Mouse (Mus musculus) thymus, postnatal 25 days (tissue): ENCODE measurements around the gene Gm17545.

Experiments
- DNase-seq: peaks from one replicate; pipeline ENCODE4 v3.0.0; 2022

Gene Gm17545

DNA sequence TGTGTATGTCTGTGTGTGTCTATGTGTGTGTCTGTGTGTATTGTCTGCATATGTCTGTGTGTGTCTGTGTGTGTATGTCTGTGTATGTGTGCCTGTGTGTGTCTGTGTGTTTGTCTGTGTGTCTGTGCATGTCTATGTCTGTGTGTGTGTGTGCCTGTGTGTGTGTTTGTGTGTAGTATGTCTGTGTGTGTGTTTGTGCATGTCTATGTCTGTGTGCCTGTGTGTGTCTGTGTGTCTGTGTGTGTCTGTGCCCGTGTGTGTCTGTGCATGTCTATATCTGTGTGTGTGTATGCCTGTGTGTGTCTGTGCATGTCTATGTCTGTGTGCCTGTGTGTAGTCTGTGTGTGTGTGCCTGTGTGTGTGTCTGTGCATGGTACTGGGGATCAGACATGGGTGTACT, 9.0 kb upstream of the Gm17545 start:
- DNase-seq: no peak

DNA sequence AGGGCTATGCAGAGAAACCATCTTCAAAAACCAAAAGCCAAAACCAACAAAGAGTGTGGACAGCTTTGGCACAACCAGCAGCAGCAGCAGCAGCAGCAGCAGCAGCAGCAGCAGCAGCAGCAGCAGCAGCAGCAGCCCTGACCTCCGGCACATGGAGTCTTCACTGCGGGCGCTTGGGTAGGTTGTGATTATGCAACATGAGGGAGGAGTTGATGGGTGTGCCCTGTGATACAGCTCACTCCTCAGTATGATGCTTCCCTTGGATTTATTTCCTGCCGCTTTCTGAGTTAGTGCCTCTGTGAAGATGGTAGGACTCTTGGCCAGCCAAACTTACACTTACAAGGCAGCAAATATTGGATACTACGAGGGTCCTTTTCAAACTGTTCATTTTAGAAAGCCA, 6.9 kb upstream of the Gm17545 start:
- no peak for DNase-seq

DNA sequence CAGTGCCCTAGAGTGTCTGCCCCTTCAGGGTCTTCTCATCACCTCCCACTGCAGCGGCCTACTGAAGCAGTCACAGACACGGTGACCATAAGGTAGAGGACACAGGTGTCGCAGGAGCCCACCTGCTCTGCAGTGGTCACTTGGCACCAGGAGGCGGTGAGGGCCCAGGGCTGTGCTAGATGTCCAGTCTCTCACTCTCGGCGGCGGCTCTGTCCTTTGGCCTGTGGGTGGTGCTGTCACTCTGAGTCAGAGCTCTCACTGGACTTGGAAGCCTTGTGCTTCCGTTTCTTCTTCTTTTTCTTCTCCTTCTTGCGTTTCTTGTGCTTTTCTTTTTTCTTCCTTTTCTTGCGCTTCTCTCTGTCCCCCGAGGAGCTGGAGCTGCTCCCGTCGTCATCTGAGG, 5.7 kb upstream of the Gm17545 start:
- no peak for DNase-seq

DNA sequence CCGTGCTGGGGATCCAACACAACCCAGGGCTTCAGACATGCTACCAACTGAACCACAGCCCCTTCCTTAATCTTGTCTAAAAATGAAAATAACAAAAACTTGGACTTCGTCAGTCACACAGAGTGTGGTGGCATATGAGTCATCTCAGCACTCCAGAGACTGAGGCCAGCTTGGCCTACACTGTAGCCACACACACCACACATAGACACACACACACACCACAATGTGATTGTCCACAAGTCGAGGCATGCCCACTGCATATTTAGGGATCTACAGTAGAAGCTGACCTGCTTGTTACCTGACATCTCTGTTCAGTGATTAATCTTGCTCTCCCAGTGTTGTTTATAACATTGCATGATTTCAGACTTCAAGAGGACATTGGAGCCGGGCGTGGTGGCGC, 4.9 kb upstream of the Gm17545 start:
- no peak for DNase-seq

DNA sequence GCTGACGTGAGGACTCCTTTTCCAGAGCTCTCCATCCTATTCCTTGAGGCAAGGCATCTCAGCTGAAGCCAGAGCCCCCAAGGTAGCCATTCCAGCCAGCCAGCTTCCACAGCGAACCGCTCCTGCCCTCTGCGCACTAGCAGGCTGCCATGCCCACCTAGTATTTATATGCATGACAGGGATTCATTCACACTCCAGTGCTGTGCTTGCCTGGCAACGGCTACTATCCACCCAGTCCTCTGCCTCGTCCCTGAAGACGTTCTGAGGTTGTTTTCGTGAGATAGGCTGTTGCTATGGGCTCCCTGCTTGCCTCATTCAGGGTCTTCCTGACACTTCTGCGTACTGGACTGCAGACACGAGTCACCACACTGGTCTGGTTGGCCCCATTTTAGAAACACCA, 1.4 kb upstream of the Gm17545 start:
- DNase-seq: no peak

DNA sequence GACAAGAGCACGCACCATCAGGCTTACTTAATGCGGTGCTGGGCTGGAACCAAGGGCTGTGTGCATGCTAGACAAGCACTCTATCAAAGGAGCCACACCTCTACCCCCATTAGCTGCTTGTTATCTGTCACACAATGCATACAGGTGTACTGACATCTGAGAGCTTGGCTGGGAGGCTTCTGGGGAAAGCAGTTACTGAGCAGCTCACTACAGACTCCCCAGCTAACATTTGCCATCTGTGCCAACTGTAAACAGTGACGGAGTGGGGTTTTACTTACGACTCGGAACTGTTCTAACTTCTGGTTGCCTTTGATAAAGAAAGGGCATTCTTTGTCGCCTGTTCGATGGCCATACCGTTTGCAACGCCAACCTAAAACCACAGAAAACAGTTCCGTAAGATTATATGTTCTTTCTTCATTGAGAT, 577 bp upstream of the Gm17545 start:
- DNase-seq: no peak

DNA sequence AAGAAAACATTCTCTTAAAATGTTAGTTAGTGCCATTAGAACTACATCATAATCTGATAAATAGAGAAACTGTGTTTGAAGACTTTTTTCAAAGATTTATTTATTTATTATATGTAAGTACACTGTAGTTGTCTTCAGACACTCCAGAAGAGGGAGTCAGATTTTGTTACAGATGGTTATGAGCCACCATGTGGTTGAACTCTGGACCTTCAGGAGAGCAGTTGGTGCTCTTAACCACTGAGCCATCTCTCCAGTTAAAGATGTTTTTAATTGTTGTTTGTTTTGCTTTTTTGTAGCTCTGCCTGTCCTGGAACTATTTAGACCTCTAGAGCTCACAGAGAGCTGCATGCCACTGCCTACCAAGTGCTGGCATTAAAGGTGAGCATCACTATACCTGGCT, 951 bp downstream of the Gm17545 start:
- no peak for DNase-seq

DNA sequence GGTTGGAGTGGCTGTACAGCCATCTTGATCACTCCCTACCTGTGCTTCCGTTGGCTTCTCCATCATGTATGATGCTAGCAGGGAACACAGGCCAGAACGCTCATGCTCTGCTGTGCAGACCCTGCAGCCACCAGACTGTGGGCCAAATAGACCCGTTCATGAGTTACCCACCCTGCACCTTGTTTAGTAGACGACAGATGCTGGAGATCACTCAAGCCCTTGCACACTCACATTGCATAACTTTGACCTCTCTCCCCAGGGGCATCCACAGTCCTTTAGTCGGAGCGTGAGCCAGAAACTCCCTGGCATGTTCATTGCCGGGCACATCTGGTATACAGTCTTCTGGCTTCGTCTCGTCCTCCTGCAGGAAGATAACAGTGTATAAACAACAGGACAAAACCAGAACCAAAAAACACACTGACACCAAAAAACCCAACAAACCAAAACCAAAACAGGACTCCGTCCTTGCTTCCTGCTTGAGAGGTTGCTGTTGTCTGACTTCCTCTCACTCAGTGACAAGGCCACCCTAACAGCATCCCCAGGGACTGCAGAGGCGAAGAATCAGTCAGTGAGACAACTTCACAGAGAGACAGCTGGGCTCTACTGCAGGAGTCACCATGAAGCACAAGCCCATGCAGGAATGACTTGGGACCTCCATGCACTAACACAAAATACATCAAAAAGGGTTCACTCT, 3.2 kb downstream of the Gm17545 start:
- no peak for DNase-seq

DNA sequence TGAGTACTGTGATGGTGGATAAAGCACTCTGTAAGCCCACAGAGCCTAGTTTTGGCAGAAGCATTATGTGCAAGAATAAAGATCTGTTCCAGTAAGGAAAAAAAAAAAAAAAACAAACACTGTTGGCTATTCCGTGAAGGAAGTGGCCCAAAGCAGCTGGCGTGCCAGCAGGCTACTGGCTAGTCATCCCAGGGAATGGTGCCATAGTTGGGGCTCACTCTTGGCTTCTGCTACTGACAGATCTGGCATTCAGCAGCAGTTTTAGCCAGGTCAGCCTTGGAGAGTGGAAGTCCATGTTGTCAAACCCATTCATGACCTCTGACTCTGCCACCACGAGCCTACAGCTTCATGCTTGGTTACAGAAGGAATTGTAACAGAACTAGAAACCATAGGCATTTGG, 7.9 kb downstream of the Gm17545 start:
- no peak for DNase-seq

DNA sequence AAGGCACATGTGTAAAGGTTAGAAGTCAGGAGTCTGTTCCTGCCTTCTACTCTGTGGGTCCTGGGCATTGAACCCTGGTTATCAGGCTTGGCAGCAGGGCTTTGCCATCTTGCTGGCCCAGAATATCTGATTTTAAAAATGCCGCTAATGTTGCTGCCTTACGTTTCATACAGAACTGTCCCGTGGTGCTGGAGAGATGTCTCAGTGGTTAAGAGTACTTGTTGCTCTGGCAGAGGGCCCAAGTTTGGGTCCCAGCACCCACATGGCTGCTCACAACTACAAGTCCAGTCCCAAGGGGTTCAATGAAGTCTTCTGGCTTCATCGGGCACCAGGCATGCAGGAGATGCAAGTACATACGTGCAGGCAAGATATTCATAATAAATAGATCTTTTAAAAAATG, 12.1 kb downstream of the Gm17545 start:
- DNase-seq: no peak

DNA sequence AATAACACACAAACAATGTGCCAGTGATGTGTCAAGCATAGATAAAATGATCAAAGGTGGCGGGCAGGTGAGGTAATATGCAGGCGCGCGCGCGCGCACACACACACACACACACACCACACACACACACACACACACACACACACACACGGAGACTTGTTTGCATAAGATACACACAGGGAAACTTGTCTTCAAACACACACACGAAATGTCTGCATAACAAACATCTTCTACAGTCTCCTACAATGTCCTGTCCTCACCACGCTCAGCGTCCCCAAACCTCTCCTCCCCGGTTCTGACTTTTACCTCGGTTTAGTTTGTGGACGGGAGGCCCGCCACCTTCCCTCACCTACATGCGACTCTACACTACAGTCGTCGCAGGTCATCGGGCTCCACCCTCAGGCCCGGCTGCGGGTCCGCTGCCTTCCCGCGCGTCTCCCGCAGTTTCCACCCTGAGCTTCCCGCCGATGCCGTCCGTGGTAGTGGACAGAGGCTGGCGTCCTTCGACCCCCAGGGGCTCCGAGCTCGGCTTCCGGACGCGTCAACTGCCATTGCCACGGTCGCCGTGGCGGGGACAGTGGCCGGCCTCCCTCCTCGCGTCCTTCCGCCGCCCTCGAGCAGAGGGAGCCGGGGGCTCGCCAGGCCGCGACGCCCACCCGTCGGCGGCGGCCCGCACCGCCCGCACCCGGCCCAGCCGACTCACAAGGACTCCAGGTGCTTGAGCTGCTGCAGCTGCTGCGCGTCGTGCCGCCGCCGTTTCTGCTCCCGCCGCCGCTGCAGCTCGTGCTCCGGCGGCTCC, 13.5 kb downstream of the Gm17545 start:
- peak; percentile 57 for DNase-seq

DNA sequence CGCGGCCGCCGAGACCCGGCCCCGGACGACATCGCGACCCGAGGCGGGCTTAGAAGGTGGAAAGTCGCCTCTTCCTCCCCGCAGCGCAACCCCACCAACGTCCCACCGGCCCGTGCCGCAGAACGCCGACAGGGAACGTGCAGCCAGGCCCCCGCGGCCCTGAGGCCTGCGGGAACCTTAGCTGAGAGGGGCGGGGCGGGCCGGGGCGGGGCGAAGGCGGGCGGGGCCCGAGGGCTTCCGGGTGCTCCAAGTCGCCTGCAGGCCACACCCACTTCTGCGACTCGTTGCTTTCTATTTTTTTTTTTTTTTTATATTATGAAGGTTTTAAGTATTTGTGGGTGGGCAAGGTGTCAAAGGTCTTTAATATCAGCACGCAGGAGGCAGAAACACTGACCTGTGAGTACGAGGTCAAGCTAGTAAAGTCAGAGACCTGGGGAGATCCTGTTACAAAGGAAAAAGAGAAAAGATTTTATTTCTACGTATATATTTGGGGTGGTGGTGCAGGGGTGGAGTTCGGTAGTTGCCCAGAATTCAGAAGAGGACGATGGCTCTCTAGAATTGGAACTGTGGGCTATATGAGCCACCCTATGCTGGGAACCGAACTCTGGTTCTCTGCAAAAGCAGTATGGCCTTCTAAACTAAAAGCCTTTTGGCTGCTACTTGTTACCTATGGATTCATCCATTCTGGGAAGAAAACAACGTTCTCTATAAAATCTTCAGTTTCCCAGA, 14.2 kb downstream of the Gm17545 start:
- DNase-seq: peak; percentile 75

DNA sequence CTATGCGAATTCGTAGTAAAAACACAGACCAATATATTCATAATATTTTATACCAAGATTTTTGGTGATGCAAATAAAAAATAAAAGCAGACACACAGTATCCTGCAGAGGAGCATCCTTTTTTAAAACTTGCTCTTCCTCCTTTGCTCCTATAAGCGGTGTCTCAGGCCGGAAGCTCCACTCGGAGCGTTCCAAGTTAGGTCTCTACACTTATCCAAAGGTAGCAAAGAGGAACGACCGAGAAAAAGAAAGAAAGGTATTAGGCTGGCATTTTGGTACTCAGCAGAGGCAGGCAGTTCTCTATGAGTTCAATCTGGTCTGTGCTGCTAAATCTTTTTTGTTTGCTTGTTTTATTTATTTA, 14.8 kb downstream of the Gm17545 start:
- DNase-seq: no peak

DNA sequence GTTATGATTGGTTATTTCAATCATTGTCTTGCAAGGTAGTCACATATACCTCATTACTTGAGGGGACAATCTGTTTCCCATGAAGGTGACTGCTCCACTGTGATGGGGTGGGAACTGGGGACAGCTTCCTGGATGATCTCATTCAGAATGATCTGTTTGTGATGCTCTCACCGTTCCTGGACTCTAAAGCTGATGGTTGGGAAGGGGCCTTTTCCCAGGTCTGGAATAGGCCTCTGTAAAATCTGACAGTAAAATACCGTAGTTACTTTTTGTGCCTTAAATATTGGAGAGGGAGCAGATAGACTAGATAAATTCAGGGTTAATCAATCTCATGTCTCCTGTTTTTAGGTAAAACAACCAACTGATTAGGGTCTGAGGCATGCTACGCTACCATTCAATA, 15.6 kb downstream of the Gm17545 start, which contains the start of gene Rp9:
Gene Rp9, minus strand, starts transcription at position 101 of the 400 bp plus-strand sequence.
- no peak for DNase-seq

DNA sequence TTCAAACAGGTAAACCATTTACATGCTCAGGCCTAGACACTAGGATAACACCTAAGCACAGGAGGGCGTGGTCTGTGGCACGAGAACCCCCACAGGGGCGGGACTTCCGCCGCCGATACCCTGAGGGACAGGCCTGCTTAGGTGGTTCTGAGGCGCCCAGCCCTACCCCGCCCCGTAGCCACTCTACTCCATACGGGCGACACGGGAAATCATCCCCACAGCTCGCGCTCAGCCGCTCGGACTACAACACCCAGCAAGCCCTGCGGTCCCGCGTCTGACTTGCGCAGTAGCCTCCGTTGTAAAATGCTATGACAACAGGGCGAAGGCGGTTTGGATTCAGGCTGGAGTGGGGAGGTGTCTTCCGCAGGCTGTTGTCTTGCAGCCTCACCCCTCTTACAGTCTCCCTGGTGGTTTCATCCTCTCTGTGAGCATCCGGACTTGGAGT, 21.4 kb downstream of the Gm17545 start, which contains the start of gene Bbs9:
Gene Bbs9, plus strand, starts transcription at position 292 of the 445 bp plus-strand sequence.
- peak; percentile 96 for DNase-seq

DNA sequence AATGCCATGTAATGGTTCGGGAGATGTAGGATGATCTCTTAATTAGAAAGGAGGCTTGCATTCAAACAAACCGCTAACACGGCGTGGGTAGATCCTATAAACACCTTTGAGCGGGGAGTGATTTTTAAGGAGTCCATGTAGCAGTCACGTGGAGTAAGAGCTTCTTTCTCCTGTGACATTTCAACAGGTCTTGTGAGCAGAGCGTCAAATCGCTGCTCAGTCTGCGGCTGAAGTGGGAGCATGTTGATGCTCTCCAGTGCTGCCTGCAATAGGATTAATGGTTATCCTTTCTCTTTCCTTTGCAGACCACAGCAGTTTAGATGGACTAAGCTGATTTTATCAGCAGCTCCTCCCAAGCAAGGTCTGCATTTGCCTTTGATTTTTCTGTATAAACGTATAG, 22.2 kb downstream of the Gm17545 start:
- peak; percentile 6 for DNase-seq

DNA sequence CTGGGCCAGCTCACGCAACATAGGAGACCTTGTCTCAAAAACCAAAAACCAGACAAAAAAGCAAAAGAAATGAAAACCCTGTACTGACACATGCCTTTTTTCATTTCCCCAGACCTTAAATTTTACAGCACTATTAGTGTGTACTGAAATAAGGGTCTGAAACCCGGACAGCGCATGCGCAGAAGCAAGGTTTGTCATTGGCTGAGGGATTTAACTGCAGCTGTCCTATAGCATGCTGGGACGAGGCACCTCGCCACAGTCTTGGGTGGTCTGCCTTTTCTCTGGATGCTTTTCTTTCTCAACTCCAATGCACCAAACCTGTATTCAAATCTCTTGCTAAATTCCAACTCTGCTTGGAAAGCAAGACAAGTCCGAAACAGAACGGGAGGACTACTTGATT, 24.9 kb downstream of the Gm17545 start:
- no peak for DNase-seq

DNA sequence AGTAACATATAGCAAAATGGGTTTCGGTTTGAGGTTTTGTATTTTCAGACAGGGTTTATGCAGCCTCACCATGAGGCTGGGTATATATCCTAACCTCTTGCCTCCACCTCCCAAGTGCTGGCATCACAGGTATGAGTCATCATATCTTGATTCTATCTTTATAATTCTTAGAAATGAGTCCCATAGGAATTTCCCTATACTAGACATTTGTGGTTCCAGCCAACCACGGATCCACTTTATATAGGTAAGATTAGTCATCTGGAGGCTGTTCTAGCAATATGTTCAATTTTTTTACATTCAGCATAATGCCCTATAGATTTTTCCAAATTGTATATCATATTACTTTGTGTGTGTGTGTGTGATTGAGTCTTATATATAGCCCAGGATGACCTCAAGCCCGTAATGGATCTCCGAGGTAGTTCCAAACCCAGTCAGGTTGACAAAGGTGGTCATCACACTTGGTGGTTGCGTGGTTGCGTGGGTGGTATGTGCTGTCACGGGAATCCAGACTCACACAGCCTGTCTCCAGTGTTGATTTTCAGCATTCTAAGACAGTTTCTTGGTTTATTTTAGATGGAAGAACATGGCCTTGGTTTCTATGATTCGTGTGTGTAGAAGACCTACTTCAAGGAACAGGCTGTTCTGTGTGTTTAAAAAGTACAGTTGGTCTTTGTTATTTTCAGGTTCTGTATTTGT, 29.9 kb downstream of the Gm17545 start:
- no peak for DNase-seq

DNA sequence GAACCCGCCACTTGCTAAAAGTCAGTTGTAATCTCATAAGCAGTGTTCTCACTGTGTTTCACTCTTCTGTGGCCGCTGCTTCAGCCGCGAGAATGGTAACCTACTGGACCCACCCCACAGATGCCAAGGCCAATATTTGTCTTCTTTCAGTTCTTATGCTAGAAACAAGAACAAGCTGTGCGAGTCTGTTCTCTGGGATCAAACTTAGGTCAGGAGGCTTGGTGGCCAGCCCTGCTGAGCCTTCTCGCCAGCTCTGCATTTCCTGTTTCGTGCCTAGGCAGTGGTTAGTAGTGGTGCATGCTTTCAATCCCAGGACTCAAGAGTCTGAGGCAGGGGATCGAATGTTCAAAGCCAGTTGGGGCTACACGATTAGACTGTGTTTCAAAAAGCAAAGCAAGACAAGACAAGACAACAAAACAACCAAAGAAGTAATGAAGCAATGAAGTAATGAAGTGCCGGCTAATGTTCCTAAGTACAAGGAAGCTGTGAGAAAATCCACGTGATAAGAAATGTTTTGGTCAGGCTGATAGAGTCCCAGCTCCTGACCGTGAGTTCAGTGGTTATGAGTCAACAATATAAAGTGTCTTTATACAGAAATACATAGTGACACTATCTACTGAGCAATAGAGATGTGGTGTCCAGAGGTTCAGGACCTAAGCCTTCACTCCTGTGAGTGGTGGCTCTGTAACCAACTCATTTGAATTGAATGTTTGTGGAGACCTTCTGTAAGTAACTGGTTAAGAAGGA, 30.6 kb downstream of the Gm17545 start:
- no peak for DNase-seq

DNA sequence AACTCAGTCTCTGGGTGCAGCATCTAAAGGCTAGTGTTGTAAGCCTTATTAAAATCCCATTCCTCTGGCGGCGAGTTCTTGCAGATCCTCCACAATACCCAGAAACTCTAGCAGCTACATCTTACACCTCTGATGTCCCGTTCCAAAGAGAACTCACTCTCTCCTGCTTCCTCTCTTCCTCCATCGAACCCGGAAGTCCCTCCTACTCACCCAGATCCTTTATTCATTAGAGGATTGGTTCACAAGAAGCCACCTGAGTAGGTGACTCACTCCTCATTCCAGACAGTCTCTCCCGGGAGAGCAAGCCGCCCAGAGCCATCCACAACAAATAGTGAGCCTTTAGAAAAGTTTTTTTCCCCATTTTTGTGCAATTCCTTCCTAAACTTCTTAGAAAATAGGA, 32.1 kb downstream of the Gm17545 start:
- DNase-seq: no peak

DNA sequence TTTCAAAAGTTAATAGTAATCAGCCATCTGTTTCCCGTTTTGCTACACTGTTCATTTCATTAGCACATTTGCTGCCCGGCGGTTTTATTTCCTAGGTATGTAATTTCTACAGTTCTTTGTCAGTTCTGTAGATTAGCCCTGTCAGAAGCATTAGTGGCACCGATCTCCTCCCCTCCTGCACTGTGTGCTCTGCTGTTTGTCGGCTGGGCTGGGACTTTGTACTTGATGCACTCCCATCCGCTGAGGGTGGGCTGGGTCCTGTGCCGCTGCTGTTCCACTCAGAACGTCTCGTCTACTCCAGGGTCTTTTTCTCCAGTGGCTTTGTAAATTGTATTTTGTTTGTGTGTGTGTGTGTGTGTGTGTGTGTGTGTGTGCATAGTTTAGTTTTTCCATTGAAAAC, 34.9 kb downstream of the Gm17545 start:
- no peak for DNase-seq

DNA sequence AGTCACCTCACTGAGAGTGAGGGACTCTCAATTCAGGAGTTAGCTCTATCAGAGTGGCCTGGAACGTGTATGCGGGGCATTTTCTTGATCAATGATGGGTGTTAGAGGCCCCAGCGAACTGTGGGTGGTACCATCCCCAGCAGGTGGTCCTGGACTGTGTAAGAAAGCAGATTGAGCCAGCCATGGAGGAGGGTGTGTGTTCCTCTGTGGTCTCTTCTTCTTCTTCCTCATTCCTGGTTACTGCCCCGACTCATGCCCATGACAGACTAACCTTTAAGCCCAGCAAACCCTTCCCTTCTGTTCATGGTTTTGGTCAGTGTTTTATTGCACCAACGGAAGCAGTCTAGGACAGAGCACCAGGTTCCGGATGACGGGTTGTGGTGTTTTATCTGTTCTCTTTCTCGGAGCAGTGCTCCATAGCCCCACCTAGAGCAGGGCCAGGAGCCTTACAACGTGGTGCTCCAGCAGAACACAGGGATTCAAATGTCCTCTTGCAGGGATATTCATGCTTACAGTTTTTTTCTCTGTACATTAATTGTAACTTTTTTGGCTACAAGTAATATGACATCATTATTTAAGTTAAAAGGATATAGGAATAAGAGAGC, 40.2 kb downstream of the Gm17545 start:
- DNase-seq: no peak
